Mouse (Mus musculus) thymus, adult 2 months (tissue): ENCODE data around the gene Cpvl. TPM values are rescaled to one million over a fixed set of nuclear protein-coding genes. Genes with fewer than 3 reads are reported as not detected.

ENCODE experiments used
- DNase-seq: peaks from one replicate; pipeline ENCODE4 v3.0.0; 2021
- H3K27ac ChIP-seq: fragments of 200-500 bp; 2 replicates; pipeline ENCODE4 v1.5.1; 2012; ENCODE audit warnings: low read length, control low read depth; ENCODE audit not compliant: control insufficient read depth, insufficient read depth
- H3K27me3 ChIP-seq: fragments of 200-500 bp; 2 replicates; pipeline ENCODE4 v1.6.1; 2012; ENCODE audit warnings: mild to moderate bottlenecking, low read length, moderate library complexity, mixed read lengths; ENCODE audit not compliant: control insufficient read depth, insufficient read depth
- H3K36me3 ChIP-seq: fragments of 200-500 bp; 2 replicates; pipeline ENCODE4 v1.6.1; 2012; ENCODE audit warnings: mild to moderate bottlenecking, low read length, moderate library complexity; ENCODE audit not compliant: control insufficient read depth, insufficient read depth
- H3K4me1 ChIP-seq: fragments of 200-500 bp; replicated peaks from 2 replicates; pipeline ENCODE4 v1.6.1; 2012; ENCODE audit warnings: low read length; ENCODE audit not compliant: control insufficient read depth, insufficient read depth
- H3K4me3 ChIP-seq: fragments of 200-500 bp; 2 replicates; pipeline ENCODE4 v1.5.1; 2012; ENCODE audit warnings: mild to moderate bottlenecking, low read length, control low read depth, moderate library complexity; ENCODE audit not compliant: control insufficient read depth, insufficient read depth
- CTCF ChIP-seq: fragments of 200-500 bp; IDR thresholded peaks from 2 replicates; pipeline ENCODE4 v1.5.1; 2012; ENCODE audit warnings: mild to moderate bottlenecking, control low read depth, low read length, moderate library complexity, borderline replicate concordance; ENCODE audit not compliant: control insufficient read depth, poor library complexity, insufficient read depth; ENCODE audit errors: extremely low read depth
- POLR2A ChIP-seq: fragments of 200-500 bp; IDR thresholded peaks from 2 replicates; pipeline ENCODE4 v1.6.1; 2012; ENCODE audit warnings: mild to moderate bottlenecking, low read length, control low read depth, moderate library complexity; ENCODE audit not compliant: control insufficient read depth, poor library complexity, insufficient read depth; ENCODE audit errors: extremely low read depth
- WGBS: fragments of 180-500 bp; shearing (Covaris S2); methylation state at CpG from one replicate; pipeline ENCODE4 v1.1.7; 2018; 5-methylcytosine and 5-hydroxymethylcytosine counted together
- polyA plus RNA-seq: library from polyadenylated mRNA; depleted of rRNA; stranded (reverse); fragments of >200 nt; gene quantifications from 2 replicates; pipeline ENCODE4 v1.2.3, GENCODE M21; 2012; rRNA removed

Gene Cpvl
- not detected in 2 replicates for polyA plus RNA-seq

DNA sequence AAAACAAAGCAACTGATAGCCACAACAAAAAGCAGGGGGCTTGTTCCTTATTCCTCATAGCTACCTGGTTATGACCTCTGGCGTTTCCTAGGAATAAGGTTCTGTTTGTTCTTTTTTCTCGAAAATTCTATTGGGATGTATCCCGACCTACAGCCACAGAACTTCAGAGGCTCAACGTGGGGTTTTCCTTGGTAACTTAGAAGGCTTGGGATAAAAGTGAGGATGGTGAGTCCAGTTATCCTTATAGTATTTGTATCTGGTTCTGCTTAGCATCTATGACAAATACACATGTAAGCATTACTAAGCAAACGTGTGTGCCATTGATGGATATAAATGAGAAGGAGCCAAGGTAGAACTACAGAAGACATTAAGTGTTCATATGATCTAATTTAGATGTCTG is at the start of gene Cpvl:
TSS of gene Cpvl (minus strand) at position 101 of the 400 bp plus-strand sequence.
- no peaks in the 10 kb centered on the region for H3K27me3 ChIP-seq
- TF ChIP-seq POLR2A = no peak
- TF ChIP-seq CTCF = no peak
- no peaks in the 10 kb centered on the region for H3K4me1 ChIP-seq
- no peak within 1 kb of the TSS for H3K27ac ChIP-seq
- no peak within 1 kb of the TSS for H3K4me3 ChIP-seq
- WGBS = 95% methylated on average over 5 of the region's 5 CpGs
- DNase-seq = no peak
- H3K36me3 ChIP-seq = no peaks in the 10 kb centered on the region

DNA sequence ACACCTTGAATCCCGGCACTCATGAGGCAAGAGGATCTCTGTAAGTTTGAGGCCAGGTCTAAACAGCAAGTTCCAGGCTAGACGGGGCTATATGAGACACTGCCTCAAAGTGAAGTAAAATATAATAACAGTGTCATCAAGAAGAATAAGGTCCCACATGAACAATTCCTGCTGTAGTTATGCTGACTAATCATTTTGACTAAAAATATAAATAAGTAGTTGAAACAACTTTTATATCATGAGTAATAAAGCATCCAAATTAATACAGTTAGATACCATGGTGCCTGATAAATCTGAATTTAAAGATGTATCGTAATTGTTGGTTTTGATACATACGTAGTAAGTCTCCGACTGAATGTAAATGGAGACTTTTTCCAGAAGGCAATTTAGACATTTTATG is 45.4 kb upstream of the Cpvl start:
- TF ChIP-seq CTCF = no peak
- 97% methylated on average over 5 of the region's 5 CpGs for WGBS
- Histone ChIP-seq H3K4me1 (no peaks in the 10 kb centered on the region), H3K36me3 (no peaks in the 10 kb centered on the region), H3K27ac (no peak overlapping the region), H3K4me3 (no peak overlapping the region), H3K27me3 (no peaks in the 10 kb centered on the region)
- DNase-seq = no peak

DNA sequence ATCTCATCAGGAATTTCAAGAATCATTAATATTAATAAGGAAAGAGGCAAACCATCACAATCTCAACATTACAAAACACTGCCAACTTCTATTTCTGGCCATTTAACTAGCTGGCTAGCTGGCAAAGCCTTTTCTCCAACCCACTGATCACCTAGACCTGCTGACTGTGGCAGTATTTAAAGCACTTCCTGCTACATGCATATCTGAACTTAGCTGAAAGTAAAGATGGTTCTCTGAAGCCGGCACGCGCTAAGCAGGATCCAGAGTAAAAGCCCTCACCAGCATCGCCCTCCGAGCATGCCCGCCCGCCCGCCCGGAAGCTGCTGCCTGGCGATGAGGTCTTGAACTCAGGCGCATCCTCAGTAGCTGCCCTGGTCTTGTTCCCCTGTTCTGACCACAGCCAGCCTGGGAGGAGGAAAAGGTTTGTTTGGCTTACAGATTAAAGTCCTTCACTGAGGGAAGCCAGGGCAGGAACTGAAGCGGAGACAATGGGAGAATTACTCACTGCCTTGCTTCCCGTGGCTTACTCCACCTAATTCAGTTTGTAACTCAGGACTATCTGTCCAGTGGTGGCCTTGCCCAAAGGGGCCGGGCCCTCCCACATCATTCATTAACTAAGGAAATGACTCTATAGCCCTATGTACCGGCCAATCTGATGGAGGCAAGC is 42.8 kb upstream of the Cpvl start:
- H3K4me1 ChIP-seq = no peaks in the 10 kb centered on the region
- peak; percentile 2 for DNase-seq
- H3K27ac ChIP-seq = no peak overlapping the region

GRCm38 (mm10) chr6:54018861-54019260 is 40.4 kb upstream of the Cpvl start:
- WGBS = 90% methylated on average over 5 of the region's 5 CpGs
- Histone ChIP-seq H3K36me3 (no peaks in the 10 kb centered on the region), H3K4me1 (no peaks in the 10 kb centered on the region), H3K4me3 (no peak overlapping the region), H3K27ac (no peak overlapping the region), H3K27me3 (no peaks in the 10 kb centered on the region)
- no peak for DNase-seq
- TF ChIP-seq CTCF (no peak), POLR2A (no peak)

More for the DNA sequence above, 42.8 kb upstream of the Cpvl start:
- no peak overlapping the region for H3K4me3 ChIP-seq
- H3K27me3 ChIP-seq = no peaks in the 10 kb centered on the region
- WGBS = 18% methylated on average over 15 of the region's 15 CpGs
- TF ChIP-seq POLR2A = no peak
- no peak for TF ChIP-seq CTCF
- H3K36me3 ChIP-seq = no peaks in the 10 kb centered on the region

DNA sequence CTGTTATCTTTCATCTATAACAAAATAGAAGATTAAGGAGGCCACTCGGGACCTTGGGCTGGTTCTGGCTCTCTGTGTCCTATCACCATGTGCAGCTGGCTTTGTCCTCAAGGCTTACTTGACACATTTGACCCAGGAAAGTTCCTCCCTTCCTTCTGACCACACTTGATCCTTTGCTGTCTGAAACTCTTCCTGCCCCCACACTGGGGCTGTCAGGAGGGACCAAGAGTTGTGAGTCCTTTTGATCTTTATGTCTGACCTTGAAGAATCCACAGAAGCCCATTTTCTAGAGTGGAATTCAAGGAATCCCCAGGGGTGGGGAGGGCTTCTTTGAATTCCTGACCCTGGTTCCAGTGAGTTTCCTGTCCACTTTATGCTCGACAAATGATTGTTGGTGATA is 39.6 kb upstream of the Cpvl start:
- Histone ChIP-seq H3K4me1 (no peaks in the 10 kb centered on the region), H3K36me3 (no peaks in the 10 kb centered on the region), H3K27me3 (no peaks in the 10 kb centered on the region), H3K27ac (no peak overlapping the region), H3K4me3 (no peak overlapping the region)
- TF ChIP-seq CTCF (no peak), POLR2A (no peak)
- 88% methylated on average over 2 of the region's 2 CpGs for WGBS
- DNase-seq = no peak

DNA sequence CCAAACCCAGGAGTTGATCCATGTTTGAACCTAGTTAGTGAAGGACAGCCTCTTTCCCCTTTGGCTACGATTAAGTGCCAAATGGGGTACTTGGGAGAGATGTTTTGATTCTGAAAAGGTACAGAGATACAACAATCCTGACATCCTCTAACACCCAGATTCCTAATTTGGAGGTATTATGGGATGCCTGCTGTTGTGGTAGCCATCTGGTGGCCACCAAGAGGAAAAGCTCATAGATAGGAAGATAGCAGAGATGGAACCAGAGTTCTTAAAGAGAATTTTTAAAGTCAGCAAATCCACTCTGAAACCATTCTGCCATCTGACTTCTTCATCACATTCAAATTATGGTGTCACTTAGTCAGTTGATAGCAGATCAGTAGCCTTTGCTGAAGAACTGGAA is 33.7 kb upstream of the Cpvl start:
- H3K27me3 ChIP-seq = no peaks in the 10 kb centered on the region
- DNase-seq = no peak
- TF ChIP-seq CTCF (no peak), POLR2A (no peak)
- no peak overlapping the region for H3K4me3 ChIP-seq
- H3K36me3 ChIP-seq = no peaks in the 10 kb centered on the region
- no peaks in the 10 kb centered on the region for H3K4me1 ChIP-seq
- H3K27ac ChIP-seq = no peak overlapping the region
- WGBS = 93% methylated on average over 1 of the region's 1 CpGs

DNA sequence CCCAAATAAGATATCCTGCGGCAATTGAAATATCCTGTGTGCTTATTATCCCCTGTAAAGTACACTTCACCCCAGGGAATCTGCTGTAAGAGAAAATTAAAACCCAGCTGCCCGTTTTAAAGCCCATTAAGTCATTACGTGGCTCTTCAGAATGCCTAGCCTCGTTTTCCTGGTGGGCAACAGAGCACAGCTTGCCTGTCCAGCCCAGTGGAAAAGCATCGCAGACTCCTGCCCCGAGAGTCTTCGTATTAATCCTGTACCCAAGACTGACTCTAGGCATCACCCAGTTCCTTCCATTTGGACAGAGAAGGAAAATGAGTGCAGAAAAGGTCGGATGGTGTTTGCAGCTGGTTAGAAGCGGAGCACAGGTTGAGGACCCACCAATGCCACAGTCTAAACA is 31.9 kb upstream of the Cpvl start:
- TF ChIP-seq POLR2A (no peak), CTCF (no peak)
- no peak for DNase-seq
- no peak overlapping the region for H3K4me3 ChIP-seq
- H3K27ac ChIP-seq = no peak overlapping the region
- H3K36me3 ChIP-seq = no peaks in the 10 kb centered on the region
- H3K27me3 ChIP-seq = no peaks in the 10 kb centered on the region
- no peaks in the 10 kb centered on the region for H3K4me1 ChIP-seq
- 92% methylated on average over 9 of the region's 9 CpGs for WGBS
